Comparison of ENCODE assay signal across 9 mouse cellular contexts in genomic region chr4:150176535-150176934, GRCm38 (mm10). TPM values are rescaled to one million over a fixed set of nuclear protein-coding genes. Genes with fewer than 3 reads are reported as not detected.
DNase-seq lines count a peak whose midpoint lies in the region; ATAC-seq and TF ChIP-seq lines count a peak whose summit lies in the region.
"Had no signal": no experiment of that assay in that cellular context is flagged by ENCODE, and none has a peak within 500 bp of the region (broad histone marks: within the 10 kb centered on the region; RNA-seq: fewer than 3 reads in every experiment).

No protein-coding gene starts in this region.

- H3K27me3 ChIP-seq in forebrain, embryonic 10.5 days (ENCODE audit: poor library complexity, severe bottlenecking), result no peaks in the 10 kb centered on the region
- no peaks in the 10 kb centered on the region for H3K27me3 ChIP-seq in forebrain, embryonic 16.5 days (replicated peaks; ENCODE audit: control insufficient read depth, insufficient read depth, low read length)
- H3K27me3 ChIP-seq in intestine, postnatal 0 days (replicated peaks; ENCODE audit: control insufficient read depth, insufficient read depth, low read length), result no peaks in the 10 kb centered on the region
- H3K27me3 ChIP-seq in liver, postnatal 0 days (ENCODE audit: insufficient read depth, low read length), result no peaks in the 10 kb centered on the region

- no peaks in the 10 kb centered on the region for H3K36me3 ChIP-seq in forebrain, embryonic 10.5 days (replicated peaks)
- no peaks in the 10 kb centered on the region for H3K36me3 ChIP-seq in forebrain, embryonic 16.5 days (ENCODE audit: control insufficient read depth, insufficient read depth)
- H3K36me3 ChIP-seq in intestine, postnatal 0 days (ENCODE audit: control insufficient read depth, insufficient read depth), result no peaks in the 10 kb centered on the region
- H3K36me3 ChIP-seq in liver, postnatal 0 days (replicated peaks; ENCODE audit: insufficient read depth, low read length), result no peaks in the 10 kb centered on the region

- DNase-seq in forebrain, embryonic 10.5 days (ENCODE audit: extremely low spot score, low spot score), result peak; percentile 67
- peak; percentile 81 for DNase-seq in ES-CJ7 (ENCODE audit: low read depth, low spot score)
- peak; percentile 42 for DNase-seq in cerebellum, adult 8-10 months
- peak; percentile 40 for DNase-seq in gastrocnemius, postnatal 14 days
- DNase-seq in liver, postnatal 0 days, result peak; percentile 59
- peak; percentile 36 for DNase-seq in retina, postnatal 7 days (ENCODE audit: low read depth, low spot score)

- TF ChIP-seq CTCF in intestine, postnatal 0 days (IDR thresholded peaks at IDR 0.05; ENCODE audit: low read depth), result peak; percentile 89
- peak; percentile 93 for TF ChIP-seq CTCF in liver, postnatal 0 days (IDR thresholded peaks at IDR 0.05; ENCODE audit: low read depth)

- peak overlapping the region; percentile 9; the same call in 1 of the 2 replicates for H3K4me3 ChIP-seq in forebrain, embryonic 10.5 days
- H3K4me3 ChIP-seq in forebrain, embryonic 16.5 days (replicated peaks; ENCODE audit: low read length), result no peak overlapping the region
- H3K4me3 ChIP-seq in intestine, postnatal 0 days (ENCODE audit: low read depth, low read length), result no peak overlapping the region
- H3K4me3 ChIP-seq in liver, postnatal 0 days (ENCODE audit: low read depth, low read length), result no peak overlapping the region

- peaks cover 3% of the 10 kb centered on the region; the same call in 1 of the 2 replicates for H3K9me3 ChIP-seq in forebrain, embryonic 10.5 days
- no peaks in the 10 kb centered on the region for H3K9me3 ChIP-seq in forebrain, embryonic 16.5 days (ENCODE audit: control insufficient read depth, low read length)
- H3K9me3 ChIP-seq in intestine, postnatal 0 days (ENCODE audit: control insufficient read depth), result no peaks in the 10 kb centered on the region
- no peaks in the 10 kb centered on the region for H3K9me3 ChIP-seq in liver, postnatal 0 days (ENCODE audit: low read length)

- H3K9ac ChIP-seq in forebrain, embryonic 16.5 days (replicated peaks; ENCODE audit: low read depth, low read length), result no peak overlapping the region
- no peak overlapping the region for H3K9ac ChIP-seq in intestine, postnatal 0 days (ENCODE audit: low read depth, low read length)
- H3K9ac ChIP-seq in liver, postnatal 0 days (replicated peaks), result no peak overlapping the region

- intact Hi-C loops in gastrocnemius, postnatal 14 days (cut with DNase I; ENCODE audit: low total_unique reads), result no loop called here

- H3K27ac ChIP-seq in forebrain, embryonic 10.5 days, result no peak overlapping the region; the same call in 1 of the 2 replicates
- H3K27ac ChIP-seq in forebrain, embryonic 16.5 days (ENCODE audit: low read length), result no peak overlapping the region
- H3K27ac ChIP-seq in intestine, postnatal 0 days (ENCODE audit: low read depth, low read length), result no peak overlapping the region
- H3K27ac ChIP-seq in liver, postnatal 0 days (ENCODE audit: low read depth), result no peak overlapping the region

- no peak for ATAC-seq in forebrain, embryonic 16.5 days
- ATAC-seq in intestine, postnatal 0 days, result 0 out of 2 replicates have a peak, but pooled peaks have one; percentile 54
- peak; percentile 72 for ATAC-seq in liver, postnatal 0 days

- WGBS in forebrain, embryonic 10.5 days, result 12% methylated on average over 7 of the region's 7 CpGs
- 5% methylated on average over 7 of the region's 7 CpGs for WGBS in forebrain, embryonic 16.5 days
- WGBS in intestine, postnatal 0 days, result 12% methylated on average over 7 of the region's 7 CpGs
- 7% methylated on average over 7 of the region's 7 CpGs for WGBS in liver, postnatal 0 days (ENCODE audit: insufficient replicate concordance)

- peaks cover 17% of the 10 kb centered on the region for H3K4me1 ChIP-seq in forebrain, embryonic 10.5 days
- H3K4me1 ChIP-seq in forebrain, embryonic 16.5 days (replicated peaks; ENCODE audit: control insufficient read depth, insufficient read depth, low read length), result 0 out of 2 replicates have a peak, but pooled peaks cover 2% of the 10 kb centered on the region
- H3K4me1 ChIP-seq in intestine, postnatal 0 days (replicated peaks; ENCODE audit: control insufficient read depth, insufficient read depth, low read length), result no peaks in the 10 kb centered on the region
- H3K4me1 ChIP-seq in liver, postnatal 0 days (ENCODE audit: insufficient read depth), result no peaks in the 10 kb centered on the region

- TF ChIP-seq EP300 in liver, postnatal 0 days (IDR thresholded peaks at IDR 0.05; ENCODE audit: low read depth), result no peak

- H3K4me2 ChIP-seq in forebrain, embryonic 16.5 days (ENCODE audit: low read length), result no peak overlapping the region
- H3K4me2 ChIP-seq in intestine, postnatal 0 days (replicated peaks; ENCODE audit: low read depth), result peak overlapping the region; percentile 37
- H3K4me2 ChIP-seq in liver, postnatal 0 days (ENCODE audit: low read depth, low read length), result peak overlapping the region; percentile 26

RNA-seq across cellular contexts. Expression of gene Car6, which starts 24.6 kb away (rescaled TPM):
- polyA plus RNA-seq in forebrain, embryonic 10.5 days (2016; fragmentation: Nextera tagmentation; extraction: Ambion mirVana), result 0.22 TPM in 1 of 2 replicates, not detected in the other
- not detected in 2 replicates for polyA plus RNA-seq in forebrain, embryonic 16.5 days (2015; fragmentation: Nextera tagmentation; extraction: Ambion mirVana)
- under 1 TPM in 1 of 2 experiments, not detected in 1; 0.29 TPM for total RNA-seq in gastrocnemius, postnatal 14 days (2021)
- not detected in 2 replicates for polyA plus RNA-seq in intestine, postnatal 0 days (2015; fragmentation: Nextera tagmentation; extraction: Ambion mirVana)
- polyA plus RNA-seq in liver, postnatal 0 days (2015; fragmentation: Nextera tagmentation; extraction: Ambion mirVana), result not detected in 2 replicates
- total RNA-seq: left cerebral cortex, postnatal 14 days had no signal

RNA-seq across cellular contexts. Expression of gene Slc2a7, which starts 27.8 kb away (rescaled TPM):
- not detected in 2 replicates for polyA plus RNA-seq in forebrain, embryonic 10.5 days (2016; fragmentation: Nextera tagmentation; extraction: Ambion mirVana)
- not detected in 2 replicates for polyA plus RNA-seq in forebrain, embryonic 16.5 days (2015; fragmentation: Nextera tagmentation; extraction: Ambion mirVana)
- not detected for total RNA-seq in gastrocnemius, postnatal 14 days (2021)
- 7.0 and 8.2 TPM in 2 replicates for polyA plus RNA-seq in intestine, postnatal 0 days (2015; fragmentation: Nextera tagmentation; extraction: Ambion mirVana)
- polyA plus RNA-seq in liver, postnatal 0 days (2015; fragmentation: Nextera tagmentation; extraction: Ambion mirVana), result not detected in 2 replicates

RNA-seq across cellular contexts. Expression of gene Slc2a5, which starts 57.5 kb away (rescaled TPM):
- 1.3 and 1.6 TPM in 2 replicates for polyA plus RNA-seq in forebrain, embryonic 10.5 days (2016; fragmentation: Nextera tagmentation; extraction: Ambion mirVana)
- polyA plus RNA-seq in forebrain, embryonic 16.5 days (2015; fragmentation: Nextera tagmentation; extraction: Ambion mirVana), result 2.6 and 2.7 TPM in 2 replicates
- under 1 TPM; 0.49 to 0.58 TPM for total RNA-seq in gastrocnemius, postnatal 14 days (2021)
- 23.8 and 26.9 TPM in 2 replicates for polyA plus RNA-seq in intestine, postnatal 0 days (2015; fragmentation: Nextera tagmentation; extraction: Ambion mirVana)
- 0.16 and 0.22 TPM in 2 replicates for polyA plus RNA-seq in liver, postnatal 0 days (2015; fragmentation: Nextera tagmentation; extraction: Ambion mirVana)

RNA-seq across cellular contexts. Expression of gene Eno1, which starts 60.0 kb away (rescaled TPM):
- 3,430 and 3,707 TPM in 2 replicates for polyA plus RNA-seq in forebrain, embryonic 10.5 days (2016; fragmentation: Nextera tagmentation; extraction: Ambion mirVana)
- polyA plus RNA-seq in forebrain, embryonic 16.5 days (2015; fragmentation: Nextera tagmentation; extraction: Ambion mirVana), result 979 and 980 TPM in 2 replicates
- 100 to 1,000 TPM; 371 to 430 TPM for total RNA-seq in gastrocnemius, postnatal 14 days (2021)
- 644 and 733 TPM in 2 replicates for polyA plus RNA-seq in intestine, postnatal 0 days (2015; fragmentation: Nextera tagmentation; extraction: Ambion mirVana)
- 574 and 747 TPM in 2 replicates for polyA plus RNA-seq in liver, postnatal 0 days (2015; fragmentation: Nextera tagmentation; extraction: Ambion mirVana)
